Mouse (Mus musculus) kidney, embryonic 15.5 days (tissue): Measurements from ENCODE around the gene Rps6kb2. TPM values are rescaled to one million over a fixed set of nuclear protein-coding genes. Genes with fewer than 3 reads are reported as not detected.
"Not testable (repeated sequence)": the region's sequence is repeated elsewhere in the genome, so short reads cannot be mapped to it uniquely, and the experiment has no call there.

Experiments
- ATAC-seq: fragments of 200-750 bp; cut with Nextera tagmentation; replicated peaks from 2 replicates; pipeline ENCODE4 v1.8.0; 2017; ENCODE audit warnings: moderate TSS enrichment; ENCODE audit not compliant: low FRiP score
- H3K27ac ChIP-seq: fragments of 300-500 bp; sonication (generic); 2 replicates; pipeline ENCODE4 v1.5.1; 2015; ENCODE audit warnings: mild to moderate bottlenecking, inconsistent platforms
- H3K27me3 ChIP-seq: fragments of 300-500 bp; sonication (generic); 2 replicates; pipeline ENCODE4 v1.6.1; 2015; ENCODE audit warnings: inconsistent platforms
- H3K36me3 ChIP-seq: fragments of 300-500 bp; sonication (generic); 2 replicates; pipeline ENCODE4 v1.6.1; 2015; ENCODE audit warnings: inconsistent platforms
- H3K4me1 ChIP-seq: fragments of 300-500 bp; sonication (generic); 2 replicates; pipeline ENCODE4 v1.6.1; 2015; ENCODE audit warnings: inconsistent platforms
- H3K4me2 ChIP-seq: fragments of 300-500 bp; sonication (generic); 2 replicates; pipeline ENCODE4 v1.6.1; 2015; ENCODE audit warnings: moderate library complexity, mild to moderate bottlenecking, inconsistent platforms
- H3K4me3 ChIP-seq: fragments of 300-500 bp; sonication (generic); replicated peaks from 2 replicates; pipeline ENCODE4 v1.5.1; 2015; ENCODE audit warnings: mild to moderate bottlenecking, inconsistent platforms
- H3K9ac ChIP-seq: fragments of 300-500 bp; sonication (generic); 2 replicates; pipeline ENCODE4 v1.6.1; 2015; ENCODE audit warnings: mild to moderate bottlenecking, inconsistent platforms
- H3K9me3 ChIP-seq: fragments of 300-500 bp; sonication (generic); replicated peaks from 2 replicates; pipeline ENCODE4 v1.6.1; 2016; ENCODE audit warnings: inconsistent platforms
- WGBS: fragments of 180-500 bp; shearing (Covaris S2); methylation state at CpG from one replicate; pipeline ENCODE4 v1.1.7; 2015; ENCODE audit warnings: mixed read lengths; 5-methylcytosine and 5-hydroxymethylcytosine counted together
- polyA plus RNA-seq: library from polyadenylated mRNA; unstranded; fragments of >200 nt; fragmentation: Nextera tagmentation; extraction: Ambion mirVana; gene quantifications from 2 replicates; pipeline ENCODE4 v1.2.1, GENCODE M21; 2015

The Rps6kb2 gene
- polyA plus RNA-seq, 1 experiment from 2014 or later, result 58.5 TPM

DNA sequence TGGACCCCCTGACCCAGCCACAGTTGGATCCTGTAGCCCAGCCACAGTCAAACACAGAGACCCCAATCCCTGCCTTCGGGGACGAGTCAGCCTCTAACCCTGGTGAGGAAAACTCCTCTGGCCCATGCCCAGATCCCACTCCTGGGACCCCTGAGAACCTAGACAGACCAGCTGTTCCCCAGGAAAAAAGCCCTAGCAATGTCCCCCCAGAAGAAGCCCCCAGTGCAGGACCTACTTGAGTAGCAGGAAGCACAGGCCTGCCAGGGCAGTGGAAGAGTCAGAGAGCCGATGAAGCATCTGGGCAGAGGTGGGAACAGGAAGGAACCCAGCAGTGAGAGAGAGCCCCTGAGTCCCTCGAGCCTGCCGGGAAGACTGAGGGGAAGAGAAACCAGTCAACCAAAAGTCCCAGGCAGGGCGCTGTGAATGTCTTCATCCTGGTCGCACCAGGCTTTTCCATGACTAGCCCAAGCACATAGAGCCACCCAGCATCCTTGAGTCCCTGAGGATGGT lies 19.3 kb downstream of the Rps6kb2 start, which contains the start of gene Cabp4:
Gene Cabp4 (minus strand): TSS at position 275 of the 510 bp plus-strand sequence.
- H3K27me3 ChIP-seq, result no peaks in the 10 kb centered on the region
- WGBS, result 82% methylated on average over 7 of the region's 7 CpGs
- H3K27ac ChIP-seq, result no peak within 1 kb of the TSS
- no peak for ATAC-seq
- no peak within 1 kb of the TSS for H3K9ac ChIP-seq
- H3K4me3 ChIP-seq, result no peak within 1 kb of the TSS
- H3K9me3 ChIP-seq, result no peaks in the 10 kb centered on the region
- no peaks in the 10 kb centered on the region for H3K36me3 ChIP-seq
- no peak within 1 kb of the TSS for H3K4me2 ChIP-seq
- peaks cover 18% of the 10 kb centered on the region for H3K4me1 ChIP-seq

DNA sequence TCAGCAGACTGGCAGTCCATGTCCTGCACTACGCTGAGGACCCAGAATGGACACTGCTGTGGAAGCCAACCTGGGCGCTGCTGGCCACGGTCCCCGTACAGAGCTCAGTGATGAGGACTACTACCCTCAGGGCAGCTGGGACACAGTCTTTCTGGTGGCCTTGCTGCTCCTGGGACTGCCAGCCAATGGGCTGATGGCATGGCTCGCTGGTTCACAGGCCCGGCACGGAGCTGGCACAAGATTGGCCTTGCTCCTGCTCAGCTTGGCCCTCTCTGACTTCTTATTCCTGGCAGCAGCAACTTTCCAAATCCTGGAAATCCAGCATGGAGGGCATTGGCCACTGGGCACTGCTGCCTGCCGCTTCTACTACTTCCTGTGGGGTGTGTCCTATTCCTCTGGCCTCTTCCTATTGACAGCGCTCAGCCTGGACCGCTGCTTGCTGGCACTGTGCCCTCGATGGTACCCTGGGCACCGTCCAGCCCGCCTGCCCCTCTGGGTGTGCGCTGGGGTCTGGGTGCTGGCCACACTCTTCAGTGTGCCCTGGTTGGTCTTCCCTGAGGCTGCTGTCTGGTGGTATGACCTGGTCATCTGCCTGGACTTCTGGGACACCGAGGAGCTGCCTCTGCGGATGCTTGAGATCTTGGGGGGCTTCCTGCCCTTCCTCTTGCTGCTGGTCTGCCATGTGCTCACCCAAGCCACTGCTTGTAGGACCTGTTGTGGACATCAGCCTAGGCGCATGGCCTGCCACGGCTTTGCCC lies 20.6 kb downstream of the Rps6kb2 start:
- H3K27me3 ChIP-seq, result no peaks in the 10 kb centered on the region
- no peak overlapping the region for H3K27ac ChIP-seq
- H3K4me2 ChIP-seq, result no peak overlapping the region
- H3K9me3 ChIP-seq, result no peaks in the 10 kb centered on the region
- H3K36me3 ChIP-seq, result no peaks in the 10 kb centered on the region
- ATAC-seq, result no peak
- no peak overlapping the region for H3K4me3 ChIP-seq
- 88% methylated on average over 18 of the region's 18 CpGs for WGBS
- H3K4me1 ChIP-seq, result peaks cover 10% of the 10 kb centered on the region
- no peak overlapping the region for H3K9ac ChIP-seq

DNA sequence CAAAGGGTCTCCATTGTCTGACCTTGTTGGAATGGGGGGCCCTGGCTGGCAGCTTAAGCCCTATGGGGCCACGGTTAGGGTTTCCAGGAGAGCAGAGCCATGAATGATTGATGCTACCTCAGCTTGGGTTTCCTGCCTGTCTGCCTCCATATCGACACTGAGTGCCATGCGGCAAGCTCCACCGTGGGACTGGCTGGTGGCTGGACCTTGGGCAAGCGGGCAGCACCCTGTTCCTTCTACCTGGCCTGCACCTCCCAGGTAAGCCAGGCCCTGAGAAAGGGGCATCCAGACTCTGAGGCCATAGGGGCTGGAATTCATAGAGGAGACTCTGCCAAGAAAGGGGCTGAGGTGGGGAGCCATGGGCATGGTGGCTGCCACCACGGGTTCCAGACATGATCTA lies 23.0 kb downstream of the Rps6kb2 start:
- Histone ChIP-seq H3K4me1 (0 out of 2 replicates have a peak, but pooled peaks cover 6% of the 10 kb centered on the region), H3K27ac (no peak overlapping the region), H3K4me2 (no peak overlapping the region), H3K36me3 (no peaks in the 10 kb centered on the region), H3K4me3 (no peak overlapping the region), H3K27me3 (no peaks in the 10 kb centered on the region), H3K9me3 (no peaks in the 10 kb centered on the region), H3K9ac (no peak overlapping the region)
- no peak for ATAC-seq
- 64% methylated on average over 6 of the region's 6 CpGs for WGBS

DNA sequence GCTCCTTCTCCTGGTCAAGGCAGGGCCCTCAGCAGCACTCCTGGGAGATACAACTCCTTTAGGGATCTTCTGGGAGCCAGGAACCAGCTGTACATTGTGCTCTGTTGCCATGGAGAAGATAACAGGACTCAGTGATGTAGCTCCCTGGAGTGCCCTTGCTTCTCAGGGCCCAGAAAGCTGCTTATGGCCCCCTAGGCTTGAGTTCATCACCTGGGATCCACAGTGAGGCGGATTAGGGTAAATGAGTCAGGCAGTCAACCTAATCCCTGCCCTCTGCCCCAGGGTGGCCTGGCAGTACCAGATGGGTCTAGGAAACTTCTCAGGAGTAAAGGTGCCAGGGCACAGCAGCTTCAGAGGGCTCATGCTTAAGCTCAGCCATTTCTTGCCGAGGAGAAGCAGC lies 23.7 kb downstream of the Rps6kb2 start, which contains the start of gene Gpr152:
Gene Gpr152 (plus strand): TSS at position 342 of the 400 bp plus-strand sequence.
- no peak for ATAC-seq
- H3K4me3 ChIP-seq, result no peak within 1 kb of the TSS
- no peak within 1 kb of the TSS for H3K27ac ChIP-seq
- H3K4me2 ChIP-seq, result no peak within 1 kb of the TSS
- no peak within 1 kb of the TSS for H3K9ac ChIP-seq
- WGBS, result 79% methylated on average over 2 of the region's 2 CpGs
- no peaks in the 10 kb centered on the region for H3K36me3 ChIP-seq
- H3K4me1 ChIP-seq, result 0 out of 2 replicates have a peak, but pooled peaks cover 6% of the 10 kb centered on the region
- no peaks in the 10 kb centered on the region for H3K27me3 ChIP-seq
- H3K9me3 ChIP-seq, result no peaks in the 10 kb centered on the region

DNA sequence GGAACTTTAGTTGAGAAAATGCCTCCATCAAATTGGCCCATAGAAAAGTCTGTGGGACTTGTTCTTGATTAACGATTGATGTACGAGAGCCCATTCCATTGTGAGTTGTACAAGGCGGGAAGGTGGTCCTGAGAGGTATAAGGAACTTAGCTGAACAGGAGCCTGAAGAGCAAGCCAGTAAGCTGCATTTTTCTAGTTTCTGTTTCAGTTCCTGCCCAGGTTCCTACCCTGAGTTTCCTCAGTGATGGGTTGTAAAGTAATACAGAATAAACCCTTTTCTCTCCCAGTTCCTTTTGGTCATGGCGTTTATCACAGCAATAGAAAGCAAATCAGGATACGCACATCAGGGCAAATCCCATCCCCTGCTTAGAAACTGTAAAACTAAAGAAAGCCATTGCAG lies 25.2 kb downstream of the Rps6kb2 start:
- H3K27ac ChIP-seq, result no peak overlapping the region
- ATAC-seq, result no peak
- H3K9ac ChIP-seq, result no peak overlapping the region
- 78% methylated on average over 5 of the region's 5 CpGs for WGBS
- no peak overlapping the region for H3K4me2 ChIP-seq
- H3K36me3 ChIP-seq, result peaks cover 5% of the 10 kb centered on the region
- no peaks in the 10 kb centered on the region for H3K27me3 ChIP-seq
- 0 out of 2 replicates have a peak, but pooled peaks cover 6% of the 10 kb centered on the region for H3K4me1 ChIP-seq
- H3K9me3 ChIP-seq, result no peaks in the 10 kb centered on the region
- no peak overlapping the region for H3K4me3 ChIP-seq

DNA sequence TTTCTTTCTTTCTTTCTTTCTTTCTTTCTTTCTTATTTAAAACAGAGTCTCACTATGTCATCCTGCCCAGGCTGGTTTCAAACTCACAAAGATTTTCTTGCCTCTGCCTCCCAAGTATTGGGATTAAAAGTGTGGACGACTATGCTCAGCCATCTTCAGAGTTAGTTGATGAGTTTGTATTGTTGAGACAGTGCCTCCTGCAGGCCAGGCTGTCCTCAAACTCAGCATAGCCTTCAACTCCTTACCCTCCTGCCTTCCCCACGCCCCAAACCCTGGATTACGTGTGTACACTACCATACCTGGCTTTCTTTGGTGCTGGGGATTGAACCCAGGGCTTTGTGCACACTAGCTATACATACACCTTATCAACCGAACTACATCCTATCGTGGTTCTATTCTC lies 26.7 kb downstream of the Rps6kb2 start:
- 84% methylated on average over 5 of the region's 5 CpGs for WGBS
- Histone ChIP-seq H3K27ac (no peak overlapping the region), H3K27me3 (no peaks in the 10 kb centered on the region), H3K36me3 (peaks cover 20% of the 10 kb centered on the region), H3K4me1 (no peaks in the 10 kb centered on the region), H3K9me3 (no peaks in the 10 kb centered on the region), H3K9ac (no peak overlapping the region), H3K4me3 (no peak overlapping the region), H3K4me2 (no peak overlapping the region)
- no peak for ATAC-seq

DNA sequence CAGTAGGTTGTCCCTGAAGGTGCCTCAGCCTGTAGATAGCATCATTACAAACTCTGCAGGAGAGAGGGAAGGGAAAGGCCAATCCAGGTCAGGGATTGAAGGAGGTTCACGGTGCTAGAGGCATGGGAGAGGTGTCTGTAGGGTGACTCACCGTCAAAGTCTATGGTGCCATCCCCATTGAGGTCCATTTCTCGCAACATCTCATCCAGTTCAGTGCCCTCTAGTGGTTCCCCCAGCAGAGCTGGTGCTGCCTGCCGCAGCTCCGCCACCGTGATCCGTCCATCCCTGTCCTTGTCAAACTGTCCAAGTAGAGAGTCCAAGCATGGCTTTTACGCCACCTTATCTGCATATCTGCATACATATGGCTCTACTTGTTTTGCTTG lies 27.2 kb downstream of the Rps6kb2 start:
- not testable (repeated sequence) for H3K9me3 ChIP-seq, H3K9ac ChIP-seq, ATAC-seq, H3K4me2 ChIP-seq, H3K27ac ChIP-seq, H3K27me3 ChIP-seq, H3K4me1 ChIP-seq, H3K4me3 ChIP-seq
- whole genome bisulfite sequencing, result 24% methylated on average over 8 of the region's 8 CpGs
- peaks cover 25% of the 10 kb centered on the region for H3K36me3 ChIP-seq

DNA sequence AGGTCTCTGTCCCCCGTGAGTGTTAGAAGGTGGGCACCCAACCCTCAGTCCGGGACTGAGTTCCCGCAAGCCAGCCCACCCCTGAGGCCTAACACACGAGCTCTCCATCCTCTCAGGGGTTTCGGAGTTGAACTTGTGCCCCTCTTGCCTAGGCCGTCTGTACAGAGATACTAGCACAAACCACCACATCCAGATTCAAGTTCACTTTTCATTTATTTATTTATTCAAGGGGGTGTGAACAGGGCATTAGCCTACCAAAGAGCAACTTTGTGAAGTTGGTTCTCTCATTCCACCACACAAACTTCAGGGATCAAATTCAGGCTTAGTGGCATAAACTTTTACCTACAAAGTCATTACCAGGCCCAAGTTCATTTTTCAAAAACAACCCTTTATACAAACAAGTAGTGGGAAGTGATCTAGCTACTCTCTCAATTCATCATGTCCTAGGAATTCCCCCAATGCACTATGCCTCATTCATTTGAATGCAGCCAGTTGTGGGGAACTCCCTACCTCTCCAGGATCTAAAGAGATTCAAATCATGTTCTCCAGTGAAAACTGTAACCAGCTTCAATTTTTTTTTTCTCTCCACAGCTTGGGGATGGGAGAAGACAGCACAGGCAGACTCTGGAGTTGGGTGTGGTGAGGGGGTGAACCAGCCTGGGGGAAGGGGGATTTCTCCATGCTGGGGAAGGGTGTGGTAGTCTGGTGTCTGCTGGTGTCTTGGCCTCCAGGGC lies 27.8 kb downstream of the Rps6kb2 start:
- not testable (repeated sequence) for H3K27ac ChIP-seq, H3K4me1 ChIP-seq, H3K27me3 ChIP-seq, H3K4me3 ChIP-seq, H3K9ac ChIP-seq, H3K4me2 ChIP-seq, H3K9me3 ChIP-seq, ATAC-seq
- peaks cover 26% of the 10 kb centered on the region for H3K36me3 ChIP-seq
- WGBS, result 78% methylated on average over 6 of the region's 6 CpGs

DNA sequence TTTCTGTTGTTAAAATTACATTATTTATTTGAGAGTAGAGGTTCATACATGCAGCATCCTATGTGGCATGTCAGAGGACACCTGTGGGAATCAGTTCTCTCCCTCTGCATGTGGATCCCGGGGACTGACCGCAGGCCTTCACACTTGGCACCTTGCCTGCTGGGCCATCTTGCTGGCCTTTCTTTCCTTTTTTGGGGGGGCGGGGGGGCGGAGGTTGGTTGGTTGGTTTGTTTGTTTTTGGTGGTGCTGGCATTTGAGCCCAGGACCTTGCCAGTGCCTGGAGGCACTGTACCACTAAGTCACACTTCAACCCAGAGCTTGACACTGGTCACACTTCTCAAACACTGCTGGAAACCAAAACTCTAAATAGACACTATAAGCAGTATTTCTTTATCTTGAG lies 28.8 kb downstream of the Rps6kb2 start:
- Histone ChIP-seq H3K27me3 (no peaks in the 10 kb centered on the region), H3K27ac (no peak overlapping the region), H3K9ac (no peak overlapping the region), H3K4me2 (no peak overlapping the region), H3K4me3 (no peak overlapping the region), H3K4me1 (no peaks in the 10 kb centered on the region), H3K9me3 (no peaks in the 10 kb centered on the region), H3K36me3 (peaks cover 34% of the 10 kb centered on the region)
- WGBS, result 89% methylated on average over 4 of the region's 4 CpGs
- no peak for ATAC-seq

DNA sequence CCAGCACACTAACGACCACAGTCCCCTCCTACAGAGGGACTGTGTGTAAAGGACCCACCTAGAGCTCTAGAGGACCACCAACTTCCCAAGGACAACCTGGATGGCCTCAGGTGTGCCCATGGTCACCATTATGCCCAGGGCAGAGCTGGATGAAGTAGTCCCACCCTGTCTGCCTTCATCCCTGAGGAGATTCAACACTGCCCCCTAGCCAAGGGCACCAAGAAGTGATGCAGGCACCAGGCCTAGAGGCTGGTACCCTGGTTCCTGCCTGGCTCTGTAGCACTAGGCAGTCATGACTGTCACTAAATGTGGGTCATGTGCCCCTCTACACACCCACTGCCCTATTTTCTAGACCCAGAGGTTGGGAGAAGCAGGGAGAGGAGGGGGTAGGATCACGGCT lies 31.4 kb downstream of the Rps6kb2 start:
- no peak for ATAC-seq
- Histone ChIP-seq H3K27me3 (no peaks in the 10 kb centered on the region), H3K27ac (no peak overlapping the region), H3K9me3 (no peaks in the 10 kb centered on the region), H3K4me3 (no peak overlapping the region), H3K36me3 (peaks cover 51% of the 10 kb centered on the region), H3K4me1 (peaks cover 10% of the 10 kb centered on the region), H3K9ac (no peak overlapping the region), H3K4me2 (no peak overlapping the region)
- WGBS, result 79% methylated on average over 2 of the region's 2 CpGs

DNA sequence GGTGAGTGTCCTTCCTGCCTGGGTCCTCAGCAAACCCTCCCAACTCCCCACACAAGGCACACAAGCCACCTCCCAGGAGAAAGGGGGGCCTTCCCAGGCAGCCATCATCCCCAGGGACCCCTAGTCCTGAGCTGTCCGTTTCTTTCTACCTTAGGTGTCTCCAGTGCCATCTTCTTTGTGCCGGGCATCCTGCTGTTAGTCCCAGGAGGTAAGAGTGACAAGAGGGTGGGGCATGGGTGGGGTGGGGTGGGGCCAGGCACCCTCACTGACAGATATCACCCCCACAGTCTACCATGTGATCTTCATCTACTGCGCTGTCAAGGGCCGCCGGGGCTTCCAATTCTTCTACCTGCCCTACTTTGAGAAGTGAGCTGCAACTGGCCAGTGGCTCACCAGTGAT lies 32.1 kb downstream of the Rps6kb2 start:
- Histone ChIP-seq H3K4me3 (no peak overlapping the region), H3K9ac (0 out of 2 replicates have a peak overlapping the region, but pooled peaks have one; percentile 23), H3K36me3 (peaks cover 51% of the 10 kb centered on the region), H3K27me3 (no peaks in the 10 kb centered on the region), H3K4me2 (no peak overlapping the region), H3K27ac (no peak overlapping the region), H3K4me1 (peaks cover 16% of the 10 kb centered on the region), H3K9me3 (no peaks in the 10 kb centered on the region)
- no peak for ATAC-seq
- 95% methylated on average over 5 of the region's 5 CpGs for WGBS

DNA sequence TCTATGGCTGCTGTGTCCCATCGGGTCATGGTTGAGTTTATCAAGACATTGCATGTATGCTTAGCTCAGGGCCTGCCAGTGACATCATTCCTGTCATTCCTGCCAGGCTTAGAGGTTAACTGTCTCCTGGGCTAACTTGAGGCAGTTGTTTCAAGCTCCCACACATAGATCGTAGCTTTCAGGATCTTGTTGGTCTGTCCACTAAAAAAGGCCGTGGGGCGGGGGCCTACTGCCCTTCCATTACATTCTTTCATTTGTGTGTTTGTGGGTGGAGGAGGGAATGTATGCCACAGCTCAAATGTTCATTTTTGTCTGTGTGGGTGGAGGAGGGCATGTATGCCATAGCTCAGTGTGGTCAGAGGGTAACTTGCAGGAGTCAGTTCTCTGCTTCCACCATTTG lies 33.0 kb downstream of the Rps6kb2 start:
- ATAC-seq, result no peak
- no peak overlapping the region for H3K9ac ChIP-seq
- H3K4me2 ChIP-seq, result no peak overlapping the region
- no peaks in the 10 kb centered on the region for H3K27me3 ChIP-seq
- WGBS, result 85% methylated on average over 4 of the region's 4 CpGs
- H3K9me3 ChIP-seq, result no peaks in the 10 kb centered on the region
- no peak overlapping the region for H3K27ac ChIP-seq
- no peak overlapping the region for H3K4me3 ChIP-seq
- H3K36me3 ChIP-seq, result peaks cover 51% of the 10 kb centered on the region
- H3K4me1 ChIP-seq, result peaks cover 18% of the 10 kb centered on the region
